Mouse (Mus musculus): Measurements from ENCODE around the gene Spryd4. TPM values are rescaled to one million over a fixed set of nuclear protein-coding genes. Genes with fewer than 3 reads are reported as not detected.
A peak's percentile ranks its signal among the peaks of the same experiment; 100 is the strongest.

Spryd4 gene
- polyA plus RNA-seq, 1 experiment from 2014 or later = 41.4 TPM

DNA sequence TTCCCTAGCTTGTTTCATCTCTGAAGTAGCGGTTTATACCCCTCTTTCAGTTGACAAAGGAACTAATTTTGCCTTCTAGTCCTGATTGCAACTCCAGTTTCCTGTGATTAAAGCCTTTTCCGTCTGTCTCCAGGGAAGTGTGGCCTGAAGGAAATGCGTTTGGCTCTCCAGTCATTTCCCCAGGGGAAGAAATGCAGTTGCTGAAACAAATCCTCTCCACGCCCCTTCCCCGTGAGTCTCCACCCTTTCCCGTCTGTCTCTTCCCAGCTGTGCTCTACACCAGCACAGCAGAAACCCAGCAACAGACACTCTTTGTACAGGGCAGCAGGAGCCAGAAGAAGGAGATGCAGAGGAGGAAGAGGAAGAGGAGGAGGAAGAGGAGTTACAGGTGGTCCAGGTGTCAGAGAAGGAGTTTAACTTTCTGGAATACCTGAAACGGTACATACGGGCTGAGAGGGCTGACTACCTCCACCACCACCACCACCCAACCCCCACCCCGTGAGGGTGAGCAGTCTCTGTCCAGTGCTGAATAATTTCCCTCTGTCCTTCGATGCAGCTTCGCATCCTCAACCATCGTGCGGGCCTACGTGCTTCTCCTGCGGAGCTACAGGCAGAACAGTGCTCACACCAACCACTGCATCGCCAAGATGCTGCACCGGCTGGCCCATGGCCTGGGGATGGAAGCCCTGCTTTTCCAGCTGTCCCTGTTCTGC is 35.6 kb upstream of the Spryd4 start:
- peak overlapping the region; percentile 24 for H3K4me2 ChIP-seq
- H3K4me3 ChIP-seq (ENCODE audit: low read depth, low read length) = no peak overlapping the region
- H3K27ac ChIP-seq (ENCODE audit: low read depth, low read length) = peak overlapping the region; percentile 74
- no peak for ATAC-seq (replicated peaks; ENCODE audit: insufficient number of reproducible peaks, low FRiP score, low TSS enrichment)
- H3K9me3 ChIP-seq (replicated peaks; ENCODE audit: control insufficient read depth, low read length) = no peaks in the 10 kb centered on the region
- no peaks in the 10 kb centered on the region for H3K4me1 ChIP-seq (ENCODE audit: control insufficient read depth, insufficient read depth, low read length)
- H3K9ac ChIP-seq (ENCODE audit: low read depth, low read length) = no peak overlapping the region
- peaks cover 62% of the 10 kb centered on the region for H3K36me3 ChIP-seq (ENCODE audit: control insufficient read depth, insufficient read depth, low read length)
- WGBS (ENCODE audit: insufficient replicate concordance) = 76% methylated on average over 17 of the region's 17 CpGs
- no peaks in the 10 kb centered on the region for H3K27me3 ChIP-seq (ENCODE audit: control insufficient read depth, insufficient read depth, low read length)

DNA sequence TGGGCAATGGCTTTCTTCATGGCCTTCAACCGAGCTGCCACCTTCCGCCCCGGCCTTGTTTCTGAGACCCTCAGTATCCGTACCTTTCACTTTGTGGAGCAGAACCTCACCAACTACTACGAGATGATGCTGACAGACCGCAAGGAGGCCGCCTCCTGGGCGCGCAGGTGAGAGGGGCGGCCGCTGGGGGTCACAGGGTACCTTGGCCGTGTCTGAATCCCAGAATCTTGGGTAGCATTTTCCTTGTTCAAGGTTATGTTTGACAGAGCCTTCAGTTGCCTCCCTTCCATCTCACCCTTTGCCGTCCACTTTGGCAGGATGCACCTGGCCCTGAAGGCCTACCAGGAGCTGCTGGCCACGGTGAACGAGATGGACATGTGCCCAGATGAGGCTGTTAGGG is 32.5 kb upstream of the Spryd4 start:
- no peak overlapping the region for H3K27ac ChIP-seq (ENCODE audit: low read depth, low read length)
- no peak overlapping the region for H3K9ac ChIP-seq (ENCODE audit: low read depth, low read length)
- no peaks in the 10 kb centered on the region for H3K27me3 ChIP-seq (ENCODE audit: control insufficient read depth, insufficient read depth, low read length)
- H3K4me3 ChIP-seq (ENCODE audit: low read depth, low read length) = no peak overlapping the region
- peaks cover 45% of the 10 kb centered on the region for H3K36me3 ChIP-seq (ENCODE audit: control insufficient read depth, insufficient read depth, low read length)
- no peak for ATAC-seq (replicated peaks; ENCODE audit: insufficient number of reproducible peaks, low FRiP score, low TSS enrichment)
- WGBS (ENCODE audit: insufficient replicate concordance) = 93% methylated on average over 15 of the region's 15 CpGs
- H3K4me2 ChIP-seq = no peak overlapping the region
- H3K4me1 ChIP-seq (ENCODE audit: control insufficient read depth, insufficient read depth, low read length) = no peaks in the 10 kb centered on the region
- no peaks in the 10 kb centered on the region for H3K9me3 ChIP-seq (replicated peaks; ENCODE audit: control insufficient read depth, low read length)

DNA sequence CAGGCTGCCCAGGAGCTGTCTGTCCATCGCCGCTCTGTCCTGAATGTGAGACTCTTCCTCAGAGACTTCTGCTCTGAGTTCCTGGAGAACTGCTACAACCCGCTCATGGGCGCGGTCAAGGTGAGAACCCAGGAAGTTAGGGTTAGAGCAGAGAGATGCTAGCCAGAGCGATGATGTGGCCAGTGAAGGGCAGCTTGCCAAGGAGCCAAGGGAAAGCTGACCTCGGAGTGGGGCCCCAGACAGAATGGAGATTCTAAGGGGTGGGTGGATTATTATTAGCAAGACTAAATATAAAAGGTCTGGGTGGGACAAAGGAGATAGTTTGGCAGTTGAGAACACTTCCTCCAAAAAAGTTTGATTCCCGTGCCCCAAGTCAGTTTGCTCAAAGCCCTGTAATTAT is 31.6 kb upstream of the Spryd4 start:
- H3K9ac ChIP-seq (ENCODE audit: low read depth, low read length) = no peak overlapping the region
- H3K4me1 ChIP-seq (ENCODE audit: control insufficient read depth, insufficient read depth, low read length) = no peaks in the 10 kb centered on the region
- H3K4me2 ChIP-seq = no peak overlapping the region
- no peak overlapping the region for H3K4me3 ChIP-seq (ENCODE audit: low read depth, low read length)
- no peaks in the 10 kb centered on the region for H3K27me3 ChIP-seq (ENCODE audit: control insufficient read depth, insufficient read depth, low read length)
- peaks cover 41% of the 10 kb centered on the region for H3K36me3 ChIP-seq (ENCODE audit: control insufficient read depth, insufficient read depth, low read length)
- H3K27ac ChIP-seq (ENCODE audit: low read depth, low read length) = no peak overlapping the region
- no peaks in the 10 kb centered on the region for H3K9me3 ChIP-seq (replicated peaks; ENCODE audit: control insufficient read depth, low read length)
- WGBS (ENCODE audit: insufficient replicate concordance) = 94% methylated on average over 8 of the region's 8 CpGs
- no peak for ATAC-seq (replicated peaks; ENCODE audit: insufficient number of reproducible peaks, low FRiP score, low TSS enrichment)

DNA sequence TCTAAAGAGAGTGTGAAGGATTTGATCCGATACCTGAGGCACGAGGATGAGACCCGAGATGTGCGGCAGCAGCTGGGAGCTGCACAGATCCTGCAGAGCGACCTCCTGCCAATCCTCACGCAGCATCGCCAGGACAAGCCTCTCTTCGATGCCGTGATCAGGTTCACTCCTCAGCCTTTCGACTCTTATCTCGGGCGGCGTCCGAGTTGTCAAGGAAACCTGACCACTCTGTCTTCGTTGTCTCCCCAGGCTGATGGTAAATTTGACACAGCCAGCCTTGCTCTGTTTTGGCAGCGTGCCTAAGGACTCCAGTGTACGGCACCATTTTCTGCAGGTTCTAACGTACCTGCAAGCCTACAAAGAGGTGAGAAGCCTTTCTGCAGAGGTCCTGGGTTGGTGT is 28.5 kb upstream of the Spryd4 start:
- Histone ChIP-seq H3K4me2 (no peak overlapping the region), H3K27me3 (ENCODE audit: control insufficient read depth, insufficient read depth, low read length) (no peaks in the 10 kb centered on the region), H3K4me3 (ENCODE audit: low read depth, low read length) (no peak overlapping the region), H3K36me3 (ENCODE audit: control insufficient read depth, insufficient read depth, low read length) (peaks cover 29% of the 10 kb centered on the region), H3K27ac (ENCODE audit: low read depth, low read length) (no peak overlapping the region), H3K9ac (ENCODE audit: low read depth, low read length) (no peak overlapping the region), H3K9me3 (replicated peaks; ENCODE audit: control insufficient read depth, low read length) (no peaks in the 10 kb centered on the region), H3K4me1 (ENCODE audit: control insufficient read depth, insufficient read depth, low read length) (no peaks in the 10 kb centered on the region)
- ATAC-seq (replicated peaks; ENCODE audit: insufficient number of reproducible peaks, low FRiP score, low TSS enrichment) = no peak
- WGBS (ENCODE audit: insufficient replicate concordance) = 63% methylated on average over 18 of the region's 18 CpGs

DNA sequence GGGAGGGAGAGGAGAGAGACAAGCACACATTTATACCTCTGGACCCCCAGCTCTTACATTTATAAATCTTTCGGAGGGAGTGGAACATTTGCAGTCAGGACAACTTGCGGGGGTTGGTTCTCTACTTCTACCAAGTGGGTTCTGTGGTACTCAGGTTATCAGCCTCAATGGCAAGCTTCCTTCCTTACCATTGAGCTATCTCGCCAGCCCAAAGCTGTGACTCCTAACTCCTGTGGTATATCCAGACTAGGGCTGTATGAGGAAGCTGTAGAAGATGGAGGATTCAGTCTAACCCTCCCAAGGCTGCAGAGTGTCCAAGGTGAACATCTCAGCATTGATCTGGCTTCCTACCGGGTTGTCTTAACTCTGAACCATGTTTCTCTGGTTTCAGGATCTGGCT is 27.5 kb upstream of the Spryd4 start:
- Histone ChIP-seq H3K4me3 (ENCODE audit: low read depth, low read length) (no peak overlapping the region), H3K9ac (ENCODE audit: low read depth, low read length) (no peak overlapping the region), H3K9me3 (replicated peaks; ENCODE audit: control insufficient read depth, low read length) (no peaks in the 10 kb centered on the region), H3K27ac (ENCODE audit: low read depth, low read length) (no peak overlapping the region), H3K36me3 (ENCODE audit: control insufficient read depth, insufficient read depth, low read length) (peaks cover 20% of the 10 kb centered on the region), H3K27me3 (ENCODE audit: control insufficient read depth, insufficient read depth, low read length) (no peaks in the 10 kb centered on the region), H3K4me1 (ENCODE audit: control insufficient read depth, insufficient read depth, low read length) (no peaks in the 10 kb centered on the region), H3K4me2 (no peak overlapping the region)
- no peak for ATAC-seq (replicated peaks; ENCODE audit: insufficient number of reproducible peaks, low FRiP score, low TSS enrichment)
- WGBS (ENCODE audit: insufficient replicate concordance) = 82% methylated on average over 4 of the region's 4 CpGs

DNA sequence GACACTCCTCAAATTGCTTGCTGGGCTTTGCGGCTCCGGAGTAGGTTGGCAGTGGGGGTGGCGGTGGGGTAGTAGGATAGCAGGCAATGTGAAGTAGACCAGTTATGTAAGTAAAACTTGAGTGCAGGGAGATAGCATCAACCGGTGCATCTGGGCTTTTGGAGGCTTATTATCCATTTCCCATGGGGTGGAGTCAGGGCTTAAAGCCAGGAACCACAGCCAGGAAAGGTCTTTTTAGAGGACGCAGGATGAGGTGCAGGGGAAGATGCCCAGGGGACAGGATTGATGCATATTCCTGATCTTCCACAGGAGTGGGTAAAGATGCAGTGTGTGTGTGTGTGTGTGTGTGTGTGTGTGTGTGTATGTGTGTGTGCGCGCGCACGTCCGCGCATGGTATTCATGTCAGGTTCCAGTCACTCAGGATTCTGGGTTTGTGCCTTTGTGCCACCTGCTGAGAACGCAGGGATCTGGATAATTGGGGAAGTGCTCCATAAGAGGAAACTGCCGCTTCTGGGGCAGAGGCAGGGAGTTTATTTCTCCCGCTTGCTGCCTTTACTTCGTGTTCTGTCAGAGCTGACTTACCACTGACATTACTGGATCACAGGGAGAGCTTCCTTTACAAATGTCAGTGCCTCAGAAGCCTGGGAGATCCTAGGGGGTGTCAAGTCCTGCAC is 26.3 kb upstream of the Spryd4 start:
- Histone ChIP-seq H3K36me3 (ENCODE audit: control insufficient read depth, insufficient read depth, low read length) (peaks cover 10% of the 10 kb centered on the region), H3K9me3 (replicated peaks; ENCODE audit: control insufficient read depth, low read length) (no peaks in the 10 kb centered on the region), H3K9ac (ENCODE audit: low read depth, low read length) (no peak overlapping the region), H3K27me3 (ENCODE audit: control insufficient read depth, insufficient read depth, low read length) (no peaks in the 10 kb centered on the region), H3K4me2 (no peak overlapping the region), H3K4me3 (ENCODE audit: low read depth, low read length) (no peak overlapping the region), H3K4me1 (ENCODE audit: control insufficient read depth, insufficient read depth, low read length) (peaks cover 3% of the 10 kb centered on the region; the same call in 1 of the 2 replicates), H3K27ac (ENCODE audit: low read depth, low read length) (no peak overlapping the region)
- ATAC-seq (replicated peaks; ENCODE audit: insufficient number of reproducible peaks, low FRiP score, low TSS enrichment) = no peak
- WGBS (ENCODE audit: insufficient replicate concordance) = 79% methylated on average over 15 of the region's 15 CpGs

DNA sequence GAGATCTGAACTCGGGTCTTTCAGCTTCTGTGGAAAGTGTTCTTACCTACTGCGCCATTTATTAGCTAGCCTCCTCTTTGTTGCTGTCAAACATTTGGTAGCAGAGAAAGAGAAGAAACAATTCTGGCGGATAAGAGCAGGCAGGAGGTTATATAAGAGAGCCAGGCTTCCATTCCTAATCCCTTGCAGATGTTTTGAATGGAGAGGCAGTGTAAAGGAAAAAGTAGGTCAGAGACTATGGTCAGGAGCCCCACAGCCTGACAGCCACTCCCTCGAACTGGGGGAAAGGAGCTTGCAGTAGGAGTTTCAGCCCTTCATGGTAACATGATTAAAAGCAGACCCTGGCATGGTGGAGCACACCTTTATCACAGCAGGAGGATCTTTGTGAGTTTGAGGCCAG is 24.7 kb upstream of the Spryd4 start:
- Histone ChIP-seq H3K9ac (ENCODE audit: low read depth, low read length) (no peak overlapping the region), H3K4me2 (no peak overlapping the region), H3K27ac (ENCODE audit: low read depth, low read length) (no peak overlapping the region), H3K9me3 (replicated peaks; ENCODE audit: control insufficient read depth, low read length) (no peaks in the 10 kb centered on the region), H3K27me3 (ENCODE audit: control insufficient read depth, insufficient read depth, low read length) (no peaks in the 10 kb centered on the region), H3K36me3 (ENCODE audit: control insufficient read depth, insufficient read depth, low read length) (peaks cover 5% of the 10 kb centered on the region), H3K4me3 (ENCODE audit: low read depth, low read length) (no peak overlapping the region), H3K4me1 (ENCODE audit: control insufficient read depth, insufficient read depth, low read length) (peaks cover 3% of the 10 kb centered on the region; the same call in 1 of the 2 replicates)
- ATAC-seq (replicated peaks; ENCODE audit: insufficient number of reproducible peaks, low FRiP score, low TSS enrichment) = no peak
- 71% methylated on average over 4 of the region's 4 CpGs for WGBS (ENCODE audit: insufficient replicate concordance)

DNA sequence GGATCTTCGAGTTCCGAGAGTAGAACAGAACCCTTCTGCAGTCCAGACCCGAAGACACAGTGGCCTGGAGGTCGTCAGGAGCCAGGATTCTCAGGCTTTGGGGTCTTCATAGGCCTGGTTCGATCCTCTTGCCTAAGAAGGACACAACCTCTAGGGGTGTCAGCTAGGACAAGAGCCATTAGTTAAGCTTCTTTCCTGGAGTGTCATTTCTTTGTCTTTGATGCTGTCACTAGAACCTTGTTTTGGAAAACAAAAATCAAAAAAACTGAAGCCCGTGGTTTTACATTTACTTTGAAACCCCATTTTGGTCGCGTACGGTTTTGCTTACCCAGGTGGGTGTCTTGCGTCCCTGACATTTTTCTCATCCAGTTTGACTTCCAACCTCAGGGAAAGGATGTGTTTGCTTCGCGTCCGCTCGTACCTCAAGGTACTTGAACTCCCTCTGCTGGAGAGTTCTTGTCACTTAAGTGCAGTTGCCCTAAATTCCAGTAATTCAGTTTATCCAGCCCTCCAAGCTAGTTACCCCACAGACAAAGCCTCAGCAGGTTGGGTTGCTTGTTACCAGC is 20.9 kb upstream of the Spryd4 start:
- H3K4me3 ChIP-seq (ENCODE audit: low read depth, low read length) = peak overlapping the region; percentile 83
- no peaks in the 10 kb centered on the region for H3K36me3 ChIP-seq (ENCODE audit: control insufficient read depth, insufficient read depth, low read length)
- H3K9ac ChIP-seq (ENCODE audit: low read depth, low read length) = peak overlapping the region; percentile 95
- WGBS (ENCODE audit: insufficient replicate concordance) = under 1% methylated on average over 14 of the region's 14 CpGs
- peak overlapping the region; percentile 70 for H3K4me2 ChIP-seq
- H3K27me3 ChIP-seq (ENCODE audit: control insufficient read depth, insufficient read depth, low read length) = no peaks in the 10 kb centered on the region
- peak; percentile 33 for ATAC-seq (replicated peaks; ENCODE audit: insufficient number of reproducible peaks, low FRiP score, low TSS enrichment)
- H3K9me3 ChIP-seq (replicated peaks; ENCODE audit: control insufficient read depth, low read length) = no peaks in the 10 kb centered on the region
- H3K4me1 ChIP-seq (ENCODE audit: control insufficient read depth, insufficient read depth, low read length) = peaks cover 9% of the 10 kb centered on the region
- H3K27ac ChIP-seq (ENCODE audit: low read depth, low read length) = peak overlapping the region; percentile 88
